In genomic region chr3:107205994-107206393, GRCm38 (mm10) we compare ENCODE assay signal across 8 mouse cellular contexts. TPM values are rescaled to one million over a fixed set of nuclear protein-coding genes. Genes with fewer than 3 reads are reported as not detected.
DNase-seq lines count a peak whose midpoint lies in the region; ATAC-seq and TF ChIP-seq lines count a peak whose summit lies in the region.
"Had no signal": no experiment of that assay in that cellular context is flagged by ENCODE, and none has a peak within 500 bp of the region (broad histone marks: within the 10 kb centered on the region; RNA-seq: fewer than 3 reads in every experiment).

No protein-coding gene starts in this region.

- peak; percentile 77 to 88 (median 82) for TF ChIP-seq CTCF in MEL (IDR thresholded peaks at IDR 0.05 in 2 of 3, conservative IDR thresholded peaks at IDR 0.05 in 1 of 3; ENCODE audit: control insufficient read depth in 1 of 3, insufficient read depth in 1 of 3, low read depth in 2 of 3, low read length in 3 of 3, poor library complexity in 1 of 3, severe bottlenecking in 1 of 3)
- TF ChIP-seq CTCF in gastrocnemius, adult 2 months (IDR thresholded peaks at IDR 0.05), result peak; percentile 96; the same call in 1 of the 2 replicates
- peak; percentile 85 for TF ChIP-seq CTCF in lung, embryonic 14.5 days (IDR thresholded peaks at IDR 0.05; ENCODE audit: low read depth)

- no peak for TF ChIP-seq EP300 in MEL (IDR thresholded peaks at IDR 0.05; ENCODE audit: low read depth in 1 of 2, low read length in 2 of 2)

- peak; percentile 76 for DNase-seq in CD4-positive helper T cell, adult 2 months (ENCODE audit: low read depth, low spot score)
- peak; percentile 59 for DNase-seq in MEL (ENCODE audit: low read depth, low spot score)
- peak; percentile 42 for DNase-seq in cerebellum, adult 11-12 months
- DNase-seq in gastrocnemius, adult 2 months, result peak; percentile 80
- peak; percentile 73 to 90 for DNase-seq in kidney, postnatal 36 days
- DNase-seq in lung, embryonic 14.5 days, result peak; percentile 86
- peak; percentile 60 for DNase-seq in right cerebral cortex, postnatal 25 days

- H3K9me3 ChIP-seq in MEL (replicated peaks; ENCODE audit: insufficient read depth, low read length), result no peaks in the 10 kb centered on the region
- H3K9me3 ChIP-seq in lung, embryonic 14.5 days (ENCODE audit: low read depth, low read length), result no peaks in the 10 kb centered on the region
- H3K9me3 ChIP-seq: limb, embryonic 12.5 days had no signal

- no peak overlapping the region for H3K27ac ChIP-seq in MEL (ENCODE audit: control insufficient read depth, low read depth, low read length)
- peak overlapping the region; percentile 64 for H3K27ac ChIP-seq in gastrocnemius, adult 2 months
- H3K27ac ChIP-seq in lung, embryonic 14.5 days (ENCODE audit: low read depth), result no peak overlapping the region
- H3K27ac ChIP-seq: limb, embryonic 12.5 days had no signal

- H3K36me3 ChIP-seq in MEL (ENCODE audit: control insufficient read depth in 1 of 2, insufficient read depth in 2 of 2, low read length in 2 of 2), result no peaks in the 10 kb centered on the region
- no peaks in the 10 kb centered on the region for H3K36me3 ChIP-seq in lung, embryonic 14.5 days (ENCODE audit: insufficient read depth)
- H3K36me3 ChIP-seq: limb, embryonic 12.5 days had no signal

- no peak overlapping the region for H3K4me3 ChIP-seq in MEL (ENCODE audit: control insufficient read depth in 1 of 2, insufficient read depth in 1 of 2, low read depth in 2 of 2, low read length in 2 of 2)
- no peak overlapping the region for H3K4me3 ChIP-seq in gastrocnemius, adult 2 months
- H3K4me3 ChIP-seq in lung, embryonic 14.5 days (ENCODE audit: low read depth, low read length), result no peak overlapping the region
- H3K4me3 ChIP-seq: limb, embryonic 12.5 days had no signal

- no peaks in the 10 kb centered on the region for H3K4me1 ChIP-seq in MEL (ENCODE audit: control insufficient read depth in 1 of 2, insufficient read depth in 2 of 2, low read length in 2 of 2)
- no peaks in the 10 kb centered on the region for H3K4me1 ChIP-seq in lung, embryonic 14.5 days (ENCODE audit: insufficient read depth)
- H3K4me1 ChIP-seq: limb, embryonic 12.5 days had no signal

- no peak overlapping the region for H3K4me2 ChIP-seq in lung, embryonic 14.5 days
- H3K4me2 ChIP-seq: limb, embryonic 12.5 days had no signal

- intact Hi-C loops in gastrocnemius, adult 2 months (cut with DNase I), result loop anchor here (2.0 kb wide), 2 partner anchors 69 to 265 kb away; no protein-coding TSS in a partner anchor

- H3K27me3 ChIP-seq in MEL (ENCODE audit: control insufficient read depth in 1 of 2, insufficient read depth in 2 of 2, low read length in 2 of 2), result no peaks in the 10 kb centered on the region
- no peaks in the 10 kb centered on the region for H3K27me3 ChIP-seq in lung, embryonic 14.5 days (ENCODE audit: insufficient read depth, low read length)
- H3K27me3 ChIP-seq: limb, embryonic 12.5 days had no signal

- TF ChIP-seq POLR2A in MEL (IDR thresholded peaks at IDR 0.05; ENCODE audit: control insufficient read depth in 1 of 2, insufficient read depth in 1 of 2, low read depth in 1 of 2, low read length in 2 of 2, poor library complexity in 1 of 2), result no peak

- peak; percentile 84 for TF ChIP-seq RAD21 in MEL (IDR thresholded peaks at IDR 0.05; ENCODE audit: low read depth, low read length)

- WGBS in lung, embryonic 14.5 days, result 8% methylated on average over 4 of the region's 4 CpGs

- no peaks in the 10 kb centered on the region for H3K79me2 ChIP-seq in MEL (ENCODE audit: control insufficient read depth, insufficient read depth, low read length, poor library complexity)

- no peak for ATAC-seq in lung, embryonic 14.5 days (ENCODE audit: insufficient read depth)

- no peak overlapping the region for H3K9ac ChIP-seq in MEL (ENCODE audit: control insufficient read depth, low read depth, low read length, poor library complexity, severe bottlenecking)
- no peak overlapping the region for H3K9ac ChIP-seq in lung, embryonic 14.5 days
- H3K9ac ChIP-seq: limb, embryonic 12.5 days had no signal

TF ChIP-seq in MEL, 35 proteins besides CTCF, POLR2A, EP300 and RAD21:
- TF ChIP-seq ZNF384 (IDR thresholded peaks at IDR 0.05; ENCODE audit: low read depth, low read length) (no peak), SMC3 (IDR thresholded peaks at IDR 0.05; ENCODE audit: low read depth, low read length) (peak; percentile 54), ZC3H11A (IDR thresholded peaks at IDR 0.05; ENCODE audit: low read depth, low read length) (peak; percentile 34; the same call in 1 of the 2 replicates)

RNA-seq across cellular contexts. Expression of gene Cym, which starts 15.5 kb away (rescaled TPM):
- total RNA-seq in MEL (2012; rRNA removed), result 0.08 TPM in 1 of 2 replicates, not detected in the other
- not detected for polyA plus RNA-seq in MEL (2012; ENCODE audit: insufficient read depth in 1 of 2, insufficient read length in 2 of 2, low read depth in 1 of 2, low replicate concordance in 2 of 2, missing spikeins in 1 of 2)
- total RNA-seq in gastrocnemius, adult 2 months (2021), result not detected
- polyA plus RNA-seq in lung, embryonic 14.5 days (2014; fragmentation: Nextera tagmentation; extraction: Ambion mirVana), result 139 and 158 TPM in 2 replicates
- polyA plus RNA-seq: limb, embryonic 12.5 days had no signal

RNA-seq across cellular contexts. Expression of gene Kcna10, which starts 23.1 kb away (rescaled TPM):
- not detected in 2 replicates for total RNA-seq in MEL (2012; rRNA removed)
- polyA plus RNA-seq in MEL (2012; ENCODE audit: insufficient read depth in 1 of 2, insufficient read length in 2 of 2, low read depth in 1 of 2, low replicate concordance in 2 of 2, missing spikeins in 1 of 2), result not detected
- total RNA-seq in gastrocnemius, adult 2 months (2021), result under 1 TPM in 1 of 2 experiments, not detected in 1; 0.11 TPM
- not detected in 2 replicates for polyA plus RNA-seq in lung, embryonic 14.5 days (2014; fragmentation: Nextera tagmentation; extraction: Ambion mirVana)
- polyA plus RNA-seq: limb, embryonic 12.5 days had no signal

RNA-seq across cellular contexts. Expression of gene A630076J17Rik, which starts 24.4 kb away (rescaled TPM):
- total RNA-seq in MEL (2012; rRNA removed), result not detected in 2 replicates
- not detected for polyA plus RNA-seq in MEL (2012; ENCODE audit: insufficient read depth in 1 of 2, insufficient read length in 2 of 2, low read depth in 1 of 2, low replicate concordance in 2 of 2, missing spikeins in 1 of 2)
- not detected for total RNA-seq in gastrocnemius, adult 2 months (2021)
- 0.43 and 0.54 TPM in 2 replicates for polyA plus RNA-seq in lung, embryonic 14.5 days (2014; fragmentation: Nextera tagmentation; extraction: Ambion mirVana)
- polyA plus RNA-seq: limb, embryonic 12.5 days had no signal

RNA-seq across cellular contexts. Expression of gene Prok1, which starts 33.5 kb away (rescaled TPM):
- not detected in 2 replicates for total RNA-seq in MEL (2012; rRNA removed)
- polyA plus RNA-seq in MEL (2012; ENCODE audit: insufficient read depth in 1 of 2, insufficient read length in 2 of 2, low read depth in 1 of 2, low replicate concordance in 2 of 2, missing spikeins in 1 of 2), result not detected
- not detected for total RNA-seq in gastrocnemius, adult 2 months (2021)
- 0.12 TPM in 1 of 2 replicates, not detected in the other for polyA plus RNA-seq in lung, embryonic 14.5 days (2014; fragmentation: Nextera tagmentation; extraction: Ambion mirVana)
